Mouse (Mus musculus) lung, adult 2 months (tissue): ENCODE measurements around the gene Ptp4a2. TPM values are rescaled to one million over a fixed set of nuclear protein-coding genes. Genes with fewer than 3 reads are reported as not detected.
"Not testable (repeated sequence)": the region's sequence is repeated elsewhere in the genome, so short reads cannot be mapped to it uniquely, and the experiment has no call there.

Experiments used
- DNase-seq: peaks from one replicate; pipeline ENCODE4 v3.0.0; 2022
- H3K4me1 ChIP-seq: fragments of 200-500 bp; 2 replicates; pipeline ENCODE4 v1.6.1; 2011; ENCODE audit warnings: low read length; ENCODE audit not compliant: control insufficient read depth, insufficient read depth
- H3K4me3 ChIP-seq: fragments of 200-500 bp; replicated peaks from 2 replicates; pipeline ENCODE3; 2011; ENCODE audit warnings: low read depth, mild to moderate bottlenecking, control low read depth, low read length; ENCODE audit errors: extremely low read depth
- CTCF ChIP-seq: fragments of 200-500 bp; IDR thresholded peaks from 2 replicates; pipeline ENCODE4 v1.5.1; 2011; ENCODE audit warnings: mild to moderate bottlenecking, low read length, control low read depth; ENCODE audit not compliant: insufficient read depth
- POLR2A ChIP-seq: fragments of 200-500 bp; IDR thresholded peaks from 2 replicates; pipeline ENCODE4 v1.6.1; 2011; ENCODE audit warnings: low read depth, mild to moderate bottlenecking, control low read depth, low read length, borderline replicate concordance; ENCODE audit errors: extremely low read depth
- WGBS: fragments of 180-500 bp; shearing (Covaris S2); methylation state at CpG from one replicate; pipeline ENCODE4 v1.1.7; 2018; 5-methylcytosine and 5-hydroxymethylcytosine counted together
- polyA plus RNA-seq: library from polyadenylated mRNA; depleted of rRNA; stranded (reverse); fragments of >200 nt; gene quantifications from 2 replicates; pipeline ENCODE4 v1.2.3, GENCODE M21; 2012; rRNA removed

Gene Ptp4a2
- polyA plus RNA-seq = 40.3 and 50.2 TPM in 2 replicates

- Histone ChIP-seq H3K4me1 (no peaks in the 10 kb centered on the region), H3K4me3 (peak within 1 kb of the TSS; percentile 45)
- 5% methylated on average over 35 of the region's 35 CpGs for WGBS
- peak; percentile 74 for DNase-seq
- no peak for TF ChIP-seq CTCF
- peak; percentile 55; the same call in 1 of the 2 replicates for TF ChIP-seq POLR2A
Measured at GRCm38 (mm10) chr4:129810798-129811604, at the start of gene Ptp4a2. TSS of gene Ptp4a2 (plus strand) at chr4:129811219.

- DNase-seq = no peak
- no peak for TF ChIP-seq CTCF
- TF ChIP-seq POLR2A = no peak
- no peak overlapping the region for H3K4me3 ChIP-seq
- 81% methylated on average over 12 of the region's 12 CpGs for WGBS
- no peaks in the 10 kb centered on the region for H3K4me1 ChIP-seq
Measured at GRCm38 (mm10) chr4:129761606-129762005, 49.4 kb upstream of the Ptp4a2 start.

- WGBS = 81% methylated on average over 1 of the region's 1 CpGs
- DNase-seq, H3K4me3 ChIP-seq: not testable (repeated sequence)
Measured at GRCm38 (mm10) chr4:129762496-129762895, 48.5 kb upstream of the Ptp4a2 start.

GRCm38 (mm10) chr4:129765351-129765750, 45.7 kb upstream of the Ptp4a2 start:
- WGBS = 70% methylated on average over 3 of the region's 3 CpGs
- H3K4me3 ChIP-seq = no peak overlapping the region
- TF ChIP-seq POLR2A = no peak
- TF ChIP-seq CTCF = no peak
- no peak for DNase-seq
- no peaks in the 10 kb centered on the region for H3K4me1 ChIP-seq

More at GRCm38 (mm10) chr4:129762496-129762895, 48.5 kb upstream of the Ptp4a2 start:
- not testable (repeated sequence) for H3K4me1 ChIP-seq

DNA sequence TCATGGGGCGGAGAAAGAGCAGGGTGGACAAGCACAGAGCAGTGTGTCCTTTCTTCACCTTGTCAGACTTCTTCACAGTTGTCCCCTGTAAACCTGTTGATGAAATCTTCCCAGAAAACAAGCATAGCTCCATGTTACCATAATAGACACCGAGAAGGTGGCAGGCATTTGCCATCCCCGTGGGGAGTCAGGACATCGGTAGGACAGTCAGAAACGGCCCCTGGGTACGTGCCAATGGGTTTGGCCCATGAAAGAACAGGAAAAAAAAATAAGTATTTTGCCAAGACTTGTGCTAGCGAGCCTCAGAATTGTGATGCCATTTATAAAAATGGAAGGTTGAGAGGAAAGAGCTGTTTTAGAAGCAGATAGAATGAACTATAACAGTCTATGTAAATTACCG, 43.2 kb upstream of the Ptp4a2 start:
- no peak overlapping the region for H3K4me3 ChIP-seq
- 82% methylated on average over 8 of the region's 8 CpGs for WGBS

DNA sequence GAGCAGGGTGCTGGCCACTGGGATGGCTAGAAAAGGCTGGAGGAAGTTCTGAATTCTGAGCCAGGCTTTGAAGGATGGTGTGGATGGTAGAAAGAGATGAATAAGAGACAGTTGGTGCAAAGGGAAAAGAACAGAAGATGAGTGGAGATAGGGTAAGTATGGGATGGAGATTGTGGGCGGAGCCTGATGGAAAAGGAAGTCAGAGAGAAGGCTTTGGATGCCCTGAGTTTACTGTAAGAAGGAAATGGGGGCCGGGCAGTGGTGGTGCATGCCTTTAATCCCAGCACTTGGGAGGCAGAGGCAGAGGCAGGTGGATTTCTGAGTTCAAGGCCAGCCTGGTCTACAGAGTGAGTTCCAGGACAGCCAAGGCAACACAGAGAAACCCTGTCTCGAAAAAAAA, 42.3 kb upstream of the Ptp4a2 start:
- WGBS = 56% methylated on average over 3 of the region's 3 CpGs
- H3K4me3 ChIP-seq, DNase-seq, H3K4me1 ChIP-seq: not testable (repeated sequence)

More for the DNA sequence above, 43.2 kb upstream of the Ptp4a2 start:
- TF ChIP-seq POLR2A = no peak
- TF ChIP-seq CTCF = no peak
- no peaks in the 10 kb centered on the region for H3K4me1 ChIP-seq
- no peak for DNase-seq

- DNase-seq = no peak
- TF ChIP-seq CTCF = no peak
- TF ChIP-seq POLR2A = no peak
- no peak overlapping the region for H3K4me3 ChIP-seq
- 39% methylated on average over 6 of the region's 6 CpGs for WGBS
- H3K4me1 ChIP-seq = no peaks in the 10 kb centered on the region
Measured at GRCm38 (mm10) chr4:129770600-129770999, 40.4 kb upstream of the Ptp4a2 start.

DNA sequence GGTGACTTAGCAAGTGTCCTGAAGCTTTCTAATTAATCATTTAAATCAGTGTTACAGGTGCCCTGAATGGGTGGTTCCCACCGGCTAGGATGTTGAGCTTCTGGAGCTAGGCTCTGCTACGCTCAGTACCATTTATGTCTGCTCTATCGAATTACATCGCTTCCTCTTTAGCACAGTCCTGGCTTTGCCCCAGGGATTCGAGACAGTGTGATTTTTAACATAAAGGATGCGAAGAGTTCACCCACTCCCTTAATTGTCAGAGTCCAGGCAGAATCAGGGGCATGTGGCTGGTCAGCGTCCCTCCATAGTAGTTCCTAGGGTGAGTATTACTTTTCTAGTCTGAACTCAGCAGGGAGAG, 39.7 kb upstream of the Ptp4a2 start:
- DNase-seq = no peak
- H3K4me1 ChIP-seq = no peaks in the 10 kb centered on the region
- WGBS = 23% methylated on average over 7 of the region's 7 CpGs
- H3K4me3 ChIP-seq = no peak overlapping the region
- no peak for TF ChIP-seq POLR2A
- no peak for TF ChIP-seq CTCF

GRCm38 (mm10) chr4:129771672-129772521, 39.1 kb upstream of the Ptp4a2 start:
- H3K4me1 ChIP-seq = no peaks in the 10 kb centered on the region
- WGBS = 15% methylated on average over 21 of the region's 21 CpGs
- H3K4me3 ChIP-seq = no peak overlapping the region
- TF ChIP-seq POLR2A (no peak), CTCF (no peak)
- no peak for DNase-seq

- WGBS = 34% methylated on average over 4 of the region's 4 CpGs
- Histone ChIP-seq H3K4me1 (no peaks in the 10 kb centered on the region), H3K4me3 (no peak overlapping the region)
- no peak for DNase-seq
- TF ChIP-seq POLR2A (no peak), CTCF (no peak)
Measured at GRCm38 (mm10) chr4:129781881-129782675, 28.9 kb upstream of the Ptp4a2 start.
